Mouse (Mus musculus) embryo, embryonic 10.5 days (tissue): ENCODE data around the gene Lair1.
"Not testable (repeated sequence)": the region's sequence is repeated elsewhere in the genome, so short reads cannot be mapped to it uniquely, and the experiment has no call there.

Source experiments
- DNase-seq: peaks from one replicate; pipeline ENCODE4 v3.0.0-alpha.2; 2015; ENCODE audit warnings: low spot score

The Lair1 gene

GRCm38 (mm10) chr7:4003996-4004395 lies 59.0 kb downstream of the Lair1 start:
- not testable (repeated sequence) for DNase-seq

DNA sequence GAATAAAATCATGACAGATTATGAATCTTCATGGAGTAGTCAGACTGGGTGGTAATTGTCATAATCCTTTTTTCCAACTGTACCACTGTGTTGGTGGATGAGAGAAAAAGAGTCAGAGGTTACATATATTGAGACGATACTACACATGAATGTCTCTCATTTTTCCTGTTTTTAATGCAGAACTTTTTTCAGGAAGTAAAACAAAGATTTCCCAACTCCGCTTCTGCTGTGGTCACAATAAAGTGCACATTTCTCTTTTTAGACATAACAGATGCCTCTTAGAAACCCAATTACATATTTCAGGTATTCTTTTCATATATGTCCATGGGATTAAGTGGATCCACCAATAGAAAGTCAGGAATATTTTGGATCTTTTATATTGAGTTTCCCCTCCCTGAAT lies 101.0 kb downstream of the Lair1 start:
- DNase-seq = no peak

DNA sequence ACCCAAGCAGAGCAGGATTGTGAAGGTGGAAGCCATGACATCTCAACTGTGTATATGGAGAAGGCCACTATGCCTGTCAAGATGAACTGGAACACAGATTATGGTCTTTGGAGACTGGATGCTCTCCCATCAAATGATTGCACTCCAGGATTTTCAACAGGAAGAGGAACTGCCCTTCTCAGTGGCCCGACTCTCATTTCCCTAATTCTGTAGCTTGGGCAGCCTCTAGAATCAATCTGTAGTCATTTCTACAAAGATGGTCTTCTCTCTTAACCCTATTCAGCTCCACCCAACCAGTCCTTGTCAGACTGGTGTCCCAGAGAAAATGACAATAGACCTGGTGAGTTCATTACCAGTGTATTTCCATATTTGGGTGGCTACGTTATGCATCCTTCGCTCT lies 105.6 kb downstream of the Lair1 start:
- no peak for DNase-seq
